Mouse (Mus musculus) MEL (cell line): ENCODE results near the gene Gm29133.

Source experiments
- CTCF ChIP-seq, 3 experiments: IDR thresholded peaks in 2 of 3; conservative IDR thresholded peaks in 1 of 3; 2 replicates each; pipeline ENCODE4 v1.5.1; 2011 to 2012; ENCODE audit warnings: low read length in 3 of 3, low read depth in 2 of 3, mild to moderate bottlenecking in 2 of 3, improper control_type of control experiment in 1 of 3, inconsistent platforms in 1 of 3, mixed read lengths in 1 of 3, moderate library complexity in 1 of 3; ENCODE audit not compliant: control insufficient read depth in 1 of 3, insufficient read depth in 1 of 3, poor library complexity in 1 of 3, severe bottlenecking in 1 of 3
- EP300 ChIP-seq, 2 experiments: IDR thresholded peaks; 2 replicates each; pipeline ENCODE4 v1.6.1; 2011; ENCODE audit warnings: improper control_type of control experiment in 2 of 2, low read length in 2 of 2, low read depth in 1 of 2, mild to moderate bottlenecking in 1 of 2
- HCFC1 ChIP-seq: IDR thresholded peaks from 2 replicates; pipeline ENCODE4 v1.6.1; 2012; ENCODE audit warnings: low read depth, mild to moderate bottlenecking, inconsistent platforms, low read length, improper control_type of control experiment, moderate library complexity
- KAT2A ChIP-seq: conservative IDR thresholded peaks from 2 replicates; pipeline ENCODE4 v1.6.1; 2012; ENCODE audit warnings: low read depth, low read length, improper control_type of control experiment, inconsistent platforms
- MAFK ChIP-seq: IDR thresholded peaks from 2 replicates; pipeline ENCODE4 v1.6.1; 2011; ENCODE audit warnings: low read depth, mild to moderate bottlenecking, low read length, improper control_type of control experiment, borderline replicate concordance
- MAX ChIP-seq: IDR thresholded peaks from 2 replicates; pipeline ENCODE4 v1.6.1; 2011; ENCODE audit warnings: low read length, improper control_type of control experiment
- MAZ ChIP-seq: IDR thresholded peaks from 2 replicates; pipeline ENCODE4 v1.6.1; 2012; ENCODE audit warnings: low read depth, mild to moderate bottlenecking, inconsistent platforms, low read length, improper control_type of control experiment
- POLR2A ChIP-seq, 2 experiments: IDR thresholded peaks; 2 replicates each; pipeline ENCODE4 v1.6.1; 2011 to 2012; ENCODE audit warnings: low read length in 2 of 2, mild to moderate bottlenecking in 2 of 2, control low read depth in 1 of 2, improper control_type of control experiment in 1 of 2, low read depth in 1 of 2, moderate library complexity in 1 of 2; ENCODE audit not compliant: control insufficient read depth in 1 of 2, insufficient read depth in 1 of 2, poor library complexity in 1 of 2
- RAD21 ChIP-seq: IDR thresholded peaks from 2 replicates; pipeline ENCODE4 v1.6.1; 2011; ENCODE audit warnings: mild to moderate bottlenecking, low read depth, low read length, improper control_type of control experiment
- SIN3A ChIP-seq: IDR thresholded peaks from 2 replicates; pipeline ENCODE4 v1.6.1; 2012; ENCODE audit warnings: low read length, improper control_type of control experiment, inconsistent platforms
- TAL1 ChIP-seq: IDR thresholded peaks from 2 replicates; pipeline ENCODE4 v1.6.1; 2012; ENCODE audit warnings: mild to moderate bottlenecking, inconsistent platforms, low read length, moderate library complexity, mixed read lengths
- TBP ChIP-seq: IDR thresholded peaks from 2 replicates; pipeline ENCODE4 v1.8.0; 2011; ENCODE audit warnings: low read depth, low read length, improper control_type of control experiment

- TF ChIP-seq CTCF (IDR thresholded peaks at IDR 0.05 in 2 of 3, conservative IDR thresholded peaks at IDR 0.05 in 1 of 3; ENCODE audit: control insufficient read depth in 1 of 3, insufficient read depth in 1 of 3, low read depth in 2 of 3, low read length in 3 of 3, poor library complexity in 1 of 3, severe bottlenecking in 1 of 3): no peak
- no peak for TF ChIP-seq POLR2A (IDR thresholded peaks at IDR 0.05; ENCODE audit: control insufficient read depth in 1 of 2, insufficient read depth in 1 of 2, low read depth in 1 of 2, low read length in 2 of 2, poor library complexity in 1 of 2)
- TF ChIP-seq TAL1: no peak
- TF ChIP-seq TBP: no peak
- TF ChIP-seq HCFC1: no peak
- no peak for TF ChIP-seq MAX
- TF ChIP-seq MAFK: no peak
- no peak for TF ChIP-seq EP300 (IDR thresholded peaks at IDR 0.05; ENCODE audit: low read depth in 1 of 2, low read length in 2 of 2)
- TF ChIP-seq KAT2A: no peak
- TF ChIP-seq RAD21: no peak
- no peak for TF ChIP-seq MAZ
- no peak for TF ChIP-seq SIN3A
Observed at GRCm38 (mm10) chr3:75808001-75808400, 60.0 kb downstream of the Gm29133 start.
